Mouse (Mus musculus) CH12.LX (cell line): Measurements from ENCODE around the gene Sbk3.

Experiments used
- BHLHE40 ChIP-seq: IDR thresholded peaks from 2 replicates; pipeline ENCODE4 v1.6.1; 2011; ENCODE audit warnings: mild to moderate bottlenecking, low read depth, low read length, improper control_type of control experiment
- CTCF ChIP-seq, 2 experiments: IDR thresholded peaks in 1 of 2; conservative IDR thresholded peaks in 1 of 2; 2 replicates each; pipeline ENCODE4 v1.5.1; 2011 to 2012; ENCODE audit warnings: low read depth in 2 of 2, low read length in 2 of 2, improper control_type of control experiment in 1 of 2, inconsistent platforms in 1 of 2, mild to moderate bottlenecking in 1 of 2, moderate library complexity in 1 of 2
- E2F4 ChIP-seq: IDR thresholded peaks from 2 replicates; pipeline ENCODE4 v1.6.1; 2011; ENCODE audit warnings: low read depth, low read length, improper control_type of control experiment; ENCODE audit not compliant: insufficient replicate concordance
- EP300 ChIP-seq: IDR thresholded peaks from 2 replicates; pipeline ENCODE4 v1.6.1; 2011; ENCODE audit warnings: low read length, improper control_type of control experiment
- MAFK ChIP-seq: IDR thresholded peaks from 2 replicates; pipeline ENCODE4 v1.6.1; 2011; ENCODE audit warnings: low read length, improper control_type of control experiment; ENCODE audit not compliant: insufficient replicate concordance
- MXI1 ChIP-seq: IDR thresholded peaks from 2 replicates; pipeline ENCODE4 v1.6.1; 2011; ENCODE audit warnings: mild to moderate bottlenecking, low read depth, low read length, improper control_type of control experiment
- MYC ChIP-seq: IDR thresholded peaks from 2 replicates; pipeline ENCODE4 v1.6.1; 2011; ENCODE audit warnings: low read depth, mild to moderate bottlenecking, improper control_type of control experiment, low read length
- NRF1 ChIP-seq: IDR thresholded peaks from 2 replicates; pipeline ENCODE4 v1.6.1; 2014; ENCODE audit warnings: low read depth, mild to moderate bottlenecking, inconsistent platforms, low read length, improper control_type of control experiment, moderate library complexity
- POLR2A ChIP-seq: IDR thresholded peaks from 2 replicates; pipeline ENCODE4 v1.6.1; 2011; ENCODE audit warnings: low read depth, mild to moderate bottlenecking, improper control_type of control experiment, low read length
- POLR2AphosphoS2 ChIP-seq: IDR thresholded peaks from 2 replicates; pipeline ENCODE4 v1.6.1; 2011; ENCODE audit warnings: low read depth, low read length, improper control_type of control experiment
- SIN3A ChIP-seq: IDR thresholded peaks from 2 replicates; pipeline ENCODE4 v1.6.1; 2012; ENCODE audit warnings: low read length, improper control_type of control experiment, inconsistent platforms
- SMC3 ChIP-seq: IDR thresholded peaks from 2 replicates; pipeline ENCODE4 v1.6.1; 2011; ENCODE audit warnings: low read depth, low read length, improper control_type of control experiment
- ZMIZ1 ChIP-seq: IDR thresholded peaks from 2 replicates; pipeline ENCODE4 v1.6.1; 2012; ENCODE audit warnings: low read depth, mild to moderate bottlenecking, inconsistent platforms, low read length, improper control_type of control experiment
- ZNF384 ChIP-seq: IDR thresholded peaks from 2 replicates; pipeline ENCODE4 v1.6.1; 2012; ENCODE audit warnings: low read depth, low read length, improper control_type of control experiment, inconsistent platforms

DNA sequence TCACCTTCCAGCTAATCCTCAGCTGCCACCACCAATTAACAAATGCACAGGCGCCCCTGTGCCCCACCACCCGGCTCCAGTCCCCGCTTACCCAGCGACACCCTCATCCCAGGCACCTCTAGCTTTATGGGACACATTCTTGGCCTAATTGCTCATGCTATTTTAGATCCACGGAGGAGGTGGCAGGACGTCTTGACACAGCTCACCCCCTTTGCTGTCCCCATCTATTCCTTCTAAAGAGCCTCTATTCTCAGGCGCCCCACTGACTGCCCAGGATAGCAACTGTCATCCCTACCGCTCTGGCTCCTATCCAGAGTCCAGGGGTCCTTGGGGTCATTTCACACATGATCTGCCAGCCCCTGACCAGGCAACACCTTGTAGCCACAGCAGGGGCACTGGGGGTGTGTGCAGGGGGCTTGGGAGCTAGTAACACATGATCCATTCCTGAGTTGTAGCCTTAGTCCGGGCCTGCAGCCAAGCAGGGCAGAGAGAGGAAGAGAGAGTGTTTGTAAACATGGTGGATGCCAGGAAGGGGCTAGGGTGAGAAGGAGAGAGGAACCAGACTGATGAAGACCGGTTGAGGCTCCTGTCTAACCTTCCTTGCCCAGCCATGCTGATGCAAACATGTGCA is 17.0 kb downstream of the Sbk3 start:
- no peak for TF ChIP-seq SMC3
- no peak for TF ChIP-seq NRF1
- no peak for TF ChIP-seq E2F4
- TF ChIP-seq POLR2A, result no peak
- no peak for TF ChIP-seq BHLHE40
- TF ChIP-seq MXI1, result no peak
- no peak for TF ChIP-seq ZNF384
- TF ChIP-seq ZMIZ1, result no peak
- no peak for TF ChIP-seq EP300
- TF ChIP-seq MYC, result no peak
- TF ChIP-seq POLR2AphosphoS2, result no peak
- TF ChIP-seq CTCF (conservative IDR thresholded peaks at IDR 0.05 in 1 of 2, IDR thresholded peaks at IDR 0.05 in 1 of 2; ENCODE audit: low read depth in 2 of 2, low read length in 2 of 2), result no peak
- TF ChIP-seq MAFK, result no peak
- TF ChIP-seq SIN3A, result no peak
